Mouse (Mus musculus): ENCODE measurements around the gene Mtmr3.

DNA sequence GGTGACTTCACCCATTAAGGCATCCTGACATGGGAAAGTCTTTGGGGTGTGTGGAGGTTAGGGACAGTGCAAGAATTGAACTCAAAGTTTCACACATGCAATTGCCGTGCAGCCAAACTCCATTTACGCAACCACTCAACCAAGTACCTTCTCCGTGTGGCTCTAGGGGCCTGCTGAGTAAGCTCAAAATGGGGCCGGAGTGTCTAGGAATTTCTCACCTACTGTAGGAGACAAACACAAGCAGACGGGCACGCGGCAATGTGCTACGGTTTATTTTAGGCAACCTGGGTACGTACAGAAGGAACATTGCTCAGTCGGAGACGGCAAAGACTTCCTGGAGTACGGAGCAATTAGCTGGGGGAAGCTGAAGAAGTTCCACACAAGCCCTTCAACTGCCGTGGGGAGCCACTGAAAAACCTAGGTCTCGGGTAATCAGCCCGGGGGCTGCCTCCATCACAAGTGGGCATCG, 25.4 kb upstream of the Mtmr3 start, which contains the start of gene Gm11032:
- TF ChIP-seq CTCF (IDR thresholded peaks at IDR 0.05; ENCODE audit: borderline replicate concordance, extremely low read depth, insufficient read depth, insufficient read length): no peak
- TF ChIP-seq POLR2A (IDR thresholded peaks at IDR 0.05; ENCODE audit: borderline replicate concordance, extremely low read depth, insufficient read depth, insufficient read length, poor library complexity, severe bottlenecking): no peak

Measured in brain, embryonic 14.5 days (tissue).